Comparison of ENCODE assay signal across 10 mouse cellular contexts in genomic region chr12:58545832-58546538, GRCm38 (mm10).
DNase-seq lines count a peak whose midpoint lies in the region; ATAC-seq and TF ChIP-seq lines count a peak whose summit lies in the region.
"Had no signal": no experiment of that assay in that cellular context is flagged by ENCODE, and none has a peak within 500 bp of the region (broad histone marks: within the 10 kb centered on the region; RNA-seq: fewer than 3 reads in every experiment).

No protein-coding gene starts in this region.

- no peak for TF ChIP-seq POLR2A in cerebellum, adult 2 months (IDR thresholded peaks at IDR 0.05; ENCODE audit: borderline replicate concordance, insufficient read depth, low read length)
- no peak for TF ChIP-seq POLR2A in kidney, adult 2 months (IDR thresholded peaks at IDR 0.05; ENCODE audit: low read depth, low read length)

- H3K4me3 ChIP-seq in cerebellum, adult 2 months (replicated peaks; ENCODE audit: insufficient read depth, low read depth, low read length), result no peak overlapping the region
- no peak overlapping the region for H3K4me3 ChIP-seq in kidney, adult 2 months (ENCODE audit: insufficient read depth, low read depth, low read length)
- no peak overlapping the region for H3K4me3 ChIP-seq in kidney, embryonic 14.5 days (ENCODE audit: low read length)
- H3K4me3 ChIP-seq: erythroblast, embryonic 14.5 days; limb, embryonic 13.5 days had no signal

- H3K4me2 ChIP-seq in kidney, embryonic 14.5 days (replicated peaks; ENCODE audit: low read depth, low read length), result no peak overlapping the region
- H3K4me2 ChIP-seq: limb, embryonic 13.5 days had no signal

- peak; percentile 13 to 32 for DNase-seq in cerebellum, adult 2 months
- no peak for DNase-seq in cerebellum, adult 8-10 months
- peak; percentile 60 for DNase-seq in kidney, adult 2 months
- peak; percentile 53 to 76 for DNase-seq in heart, postnatal 10 days
- DNase-seq in layer of hippocampus, postnatal 14 days (ENCODE audit: low spot score in 2 of 2), result peak; percentile 27 to 61
- no peak for DNase-seq in adrenal gland, postnatal 25 days
- no peak for DNase-seq in gastrocnemius, postnatal 4 days (ENCODE audit: low spot score in 2 of 2)

- TF ChIP-seq CTCF in cerebellum, adult 2 months (IDR thresholded peaks at IDR 0.05; ENCODE audit: borderline replicate concordance, insufficient read depth, low read depth, low read length), result no peak
- TF ChIP-seq CTCF in kidney, adult 2 months (conservative IDR thresholded peaks at IDR 0.05; ENCODE audit: insufficient read depth, insufficient read length, low read depth, low read length), result no peak

- H3K27me3 ChIP-seq in cerebellum, adult 2 months (ENCODE audit: control insufficient read depth, insufficient read depth, low read length), result no peaks in the 10 kb centered on the region
- H3K27me3 ChIP-seq in kidney, adult 2 months (replicated peaks; ENCODE audit: control insufficient read depth, insufficient read depth, low read length), result no peaks in the 10 kb centered on the region
- no peaks in the 10 kb centered on the region for H3K27me3 ChIP-seq in kidney, embryonic 14.5 days (ENCODE audit: control insufficient read depth, insufficient read depth, low read length)
- H3K27me3 ChIP-seq: limb, embryonic 13.5 days had no signal

- no peak overlapping the region for H3K27ac ChIP-seq in cerebellum, adult 2 months (ENCODE audit: insufficient read depth, low read length)
- no peak overlapping the region for H3K27ac ChIP-seq in kidney, adult 2 months (ENCODE audit: insufficient read depth, low read depth, low read length)
- no peak overlapping the region for H3K27ac ChIP-seq in kidney, embryonic 14.5 days (ENCODE audit: low read depth, low read length)
- H3K27ac ChIP-seq: limb, embryonic 13.5 days had no signal

- no peaks in the 10 kb centered on the region for H3K4me1 ChIP-seq in cerebellum, adult 2 months (ENCODE audit: control insufficient read depth, insufficient read depth, low read length)
- no peaks in the 10 kb centered on the region for H3K4me1 ChIP-seq in kidney, adult 2 months (ENCODE audit: control insufficient read depth, insufficient read depth, low read length)
- no peaks in the 10 kb centered on the region for H3K4me1 ChIP-seq in kidney, embryonic 14.5 days (ENCODE audit: control insufficient read depth, insufficient read depth, low read length)

- 5% methylated on average over 4 of the region's 4 CpGs for WGBS in cerebellum, adult 2 months
- 40% methylated on average over 4 of the region's 4 CpGs for WGBS in kidney, adult 2 months
- 80% methylated on average over 4 of the region's 4 CpGs for whole genome bisulfite sequencing in kidney, embryonic 14.5 days

- intact Hi-C loops in heart, postnatal 10 days (cut with DNase I), result no loop called here

- H3K9ac ChIP-seq in kidney, embryonic 14.5 days (ENCODE audit: low read depth, low read length), result no peak overlapping the region
- H3K9ac ChIP-seq: limb, embryonic 13.5 days had no signal

- no peak for ATAC-seq in kidney, embryonic 14.5 days (ENCODE audit: low FRiP score, low TSS enrichment)

- no peaks in the 10 kb centered on the region for H3K9me3 ChIP-seq in kidney, embryonic 14.5 days (ENCODE audit: control insufficient read depth, low read length)
- H3K9me3 ChIP-seq: limb, embryonic 13.5 days had no signal

- no peaks in the 10 kb centered on the region for H3K36me3 ChIP-seq in kidney, adult 2 months (ENCODE audit: control insufficient read depth, insufficient read depth, low read length)
- no peaks in the 10 kb centered on the region for H3K36me3 ChIP-seq in kidney, embryonic 14.5 days (ENCODE audit: control insufficient read depth, insufficient read depth, low read length)
- H3K36me3 ChIP-seq: limb, embryonic 13.5 days had no signal

Comparison
In these comparisons a context has a peak if more than half of its experiments do, and no peak if none do; other contexts are left out.
1. DNase-seq: peak in cerebellum, adult 2 months (2 of 2), kidney, adult 2 months (single experiment), heart, postnatal 10 days (2 of 2) and layer of hippocampus, postnatal 14 days (2 of 2); none in cerebellum, adult 8-10 months (single experiment), adrenal gland, postnatal 25 days (single experiment) and gastrocnemius, postnatal 4 days (0 of 2).